Mouse (Mus musculus) induced T-regulatory cell, adult 2 months (primary cell): ENCODE data around the gene Mgarp.
"Not testable (repeated sequence)": the region's sequence is repeated elsewhere in the genome, so short reads cannot be mapped to it uniquely, and the experiment has no call there.

Experiments used
- DNase-seq: peaks from one replicate; pipeline ENCODE4 v3.0.0-alpha.2; 2012; ENCODE audit warnings: low read depth

Gene Mgarp

GRCm38 (mm10) chr3:51397700-51398299, 1.3 kb upstream of the Mgarp start:
- no peak for DNase-seq

GRCm38 (mm10) chr3:51395461-51396145, 935 bp downstream of the Mgarp start:
- no peak for DNase-seq

- DNase-seq: no peak
Observed at GRCm38 (mm10) chr3:51394881-51395280, 1.7 kb downstream of the Mgarp start.

GRCm38 (mm10) chr3:51393651-51394050, 2.9 kb downstream of the Mgarp start:
- DNase-seq: no peak

GRCm38 (mm10) chr3:51393018-51393417, 3.5 kb downstream of the Mgarp start:
- not testable (repeated sequence) for DNase-seq

DNA sequence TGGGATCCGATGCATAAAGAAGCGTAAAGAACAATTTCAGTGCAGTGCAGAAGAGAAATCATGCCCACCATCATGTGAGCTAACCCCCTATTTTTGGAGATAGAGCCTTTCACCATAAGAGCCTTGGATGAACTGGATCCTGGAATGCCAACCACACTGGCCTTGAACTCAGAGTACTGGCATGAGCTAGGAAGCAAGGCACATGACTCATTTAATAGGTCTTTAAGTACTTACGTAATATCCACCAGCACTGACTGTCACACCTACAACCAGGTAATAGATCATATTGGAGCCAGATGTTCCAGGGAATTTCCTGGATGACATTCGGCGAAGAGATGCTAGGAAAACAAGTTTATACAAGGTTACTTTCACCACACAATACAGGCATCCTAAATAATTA, 4.9 kb downstream of the Mgarp start:
- no peak for DNase-seq

DNA sequence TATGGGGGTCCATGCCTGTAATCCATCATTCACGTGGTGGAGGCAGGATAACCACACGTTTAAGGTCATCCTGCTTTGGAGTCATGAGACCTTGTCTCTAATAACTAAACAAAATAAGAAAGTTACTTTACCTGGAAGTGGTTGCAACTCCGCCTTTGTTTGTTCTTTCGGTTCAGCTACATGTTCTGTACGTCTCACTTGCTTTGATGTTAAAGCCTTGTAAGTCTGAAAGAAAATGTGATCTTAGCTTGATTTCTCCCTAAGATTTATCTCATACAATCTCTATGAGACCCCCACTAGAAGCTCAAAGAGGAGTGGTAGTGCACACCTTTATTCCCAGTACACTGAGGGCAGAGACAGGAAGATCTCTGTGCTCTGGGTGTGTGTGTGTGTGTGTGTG, 5.4 kb downstream of the Mgarp start:
- DNase-seq: peak; percentile 56

GRCm38 (mm10) chr3:51388904-51389303, 7.6 kb downstream of the Mgarp start:
- DNase-seq: no peak

DNA sequence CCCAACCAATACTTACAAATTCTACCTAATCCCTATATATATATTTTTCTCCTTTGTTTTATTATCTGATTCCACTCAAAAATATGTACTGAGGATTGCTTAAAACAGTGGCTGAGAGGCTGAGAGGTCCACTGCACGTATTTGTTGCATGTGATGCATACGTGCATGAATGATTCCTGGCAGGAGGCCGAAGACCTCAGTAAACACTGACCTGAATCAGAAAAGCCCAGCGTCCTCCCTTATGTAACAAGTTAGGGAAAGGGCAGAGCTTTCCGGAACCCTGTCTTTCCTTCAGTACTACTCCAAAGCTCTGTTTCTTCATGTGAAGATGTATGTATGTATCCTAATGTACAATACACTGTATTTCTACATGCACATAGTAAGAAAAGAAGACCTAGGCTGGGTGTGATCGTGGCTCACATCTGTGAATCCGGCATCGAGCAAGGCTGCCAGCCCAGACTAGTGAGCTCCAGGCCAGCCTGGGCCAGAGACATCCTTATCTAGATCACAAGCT, 8.6 kb downstream of the Mgarp start:
- no peak for DNase-seq

DNA sequence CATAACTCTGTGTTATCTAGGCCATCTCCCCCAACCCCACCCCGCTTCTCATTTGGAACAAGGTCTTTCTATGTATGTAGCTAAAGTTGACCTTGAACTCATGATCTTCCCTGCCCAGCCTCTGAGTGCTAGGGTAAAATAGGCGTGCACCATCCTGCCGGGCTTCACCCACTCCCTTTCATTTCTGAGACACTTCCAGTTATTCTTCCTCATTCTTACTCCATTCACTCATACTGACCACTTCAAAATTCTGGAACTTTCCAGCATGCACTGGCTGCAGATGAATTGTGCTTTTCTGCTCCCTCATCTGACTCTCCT, 9.4 kb downstream of the Mgarp start:
- no peak for DNase-seq

GRCm38 (mm10) chr3:51386441-51387133, 10.0 kb downstream of the Mgarp start:
- DNase-seq: no peak

DNA sequence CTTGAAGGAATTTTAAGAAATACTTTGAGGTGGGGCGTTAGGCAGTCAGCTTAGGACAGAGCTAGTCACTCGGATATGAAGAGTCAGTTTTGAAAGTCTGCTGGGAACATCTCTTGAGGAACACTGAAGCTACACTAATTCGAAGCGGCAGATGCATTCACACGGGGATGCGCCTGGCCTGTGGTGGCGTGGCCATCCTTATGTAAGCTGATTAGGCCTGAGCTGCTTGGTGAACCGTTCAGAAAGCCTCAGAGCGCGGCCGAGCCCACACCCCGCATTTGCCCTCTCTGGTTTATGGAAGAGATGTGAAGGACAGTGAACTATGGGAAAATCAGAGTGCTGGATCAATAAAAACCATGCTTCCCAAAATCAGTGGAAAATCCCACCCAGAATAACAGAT, 13.1 kb downstream of the Mgarp start:
- DNase-seq: no peak

GRCm38 (mm10) chr3:51380660-51381014, 15.9 kb downstream of the Mgarp start:
- DNase-seq: no peak

GRCm38 (mm10) chr3:51379786-51380659, 16.5 kb downstream of the Mgarp start:
- no peak for DNase-seq

GRCm38 (mm10) chr3:51378665-51378946, 17.9 kb downstream of the Mgarp start:
- peak; percentile 30 for DNase-seq

DNA sequence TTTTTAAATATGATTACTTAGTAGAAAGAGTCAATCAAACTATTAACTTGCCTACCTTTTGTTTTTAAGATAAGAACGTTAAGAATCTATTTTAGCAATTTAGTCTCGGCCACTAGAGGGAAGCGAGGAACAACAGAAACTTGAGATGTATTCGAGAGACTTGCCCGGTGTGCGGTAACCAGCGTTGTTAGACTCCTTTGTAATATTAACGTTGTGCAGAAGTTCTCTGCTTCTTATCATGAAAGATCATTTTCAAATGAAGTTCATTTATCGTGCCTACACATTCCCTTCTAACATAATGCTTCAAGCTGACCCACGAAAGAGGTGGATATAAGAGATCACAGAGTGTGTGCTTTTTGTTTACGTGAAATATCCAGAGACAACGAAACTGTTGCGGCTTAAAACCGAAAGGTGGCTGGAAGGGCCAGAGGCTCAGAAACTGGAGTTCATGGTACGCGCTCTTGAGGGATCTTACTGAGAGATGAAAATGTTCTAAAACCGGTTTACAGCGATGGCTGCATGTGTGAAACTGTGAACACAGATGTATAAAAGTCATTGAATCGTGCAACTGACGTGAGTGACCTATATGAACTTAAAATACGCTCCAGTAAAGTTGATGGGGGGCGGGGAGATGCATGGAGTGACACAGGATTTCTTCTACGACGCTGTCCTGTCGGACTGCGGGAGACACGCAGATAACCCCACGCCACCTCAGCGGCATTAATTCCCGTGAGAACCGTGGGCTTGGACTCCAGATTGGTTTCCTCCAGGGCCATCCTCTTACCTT, 18.5 kb downstream of the Mgarp start:
- peak; percentile 81 for DNase-seq

GRCm38 (mm10) chr3:51375307-51376265, 21.0 kb downstream of the Mgarp start:
- peak; percentile 85 for DNase-seq

DNA sequence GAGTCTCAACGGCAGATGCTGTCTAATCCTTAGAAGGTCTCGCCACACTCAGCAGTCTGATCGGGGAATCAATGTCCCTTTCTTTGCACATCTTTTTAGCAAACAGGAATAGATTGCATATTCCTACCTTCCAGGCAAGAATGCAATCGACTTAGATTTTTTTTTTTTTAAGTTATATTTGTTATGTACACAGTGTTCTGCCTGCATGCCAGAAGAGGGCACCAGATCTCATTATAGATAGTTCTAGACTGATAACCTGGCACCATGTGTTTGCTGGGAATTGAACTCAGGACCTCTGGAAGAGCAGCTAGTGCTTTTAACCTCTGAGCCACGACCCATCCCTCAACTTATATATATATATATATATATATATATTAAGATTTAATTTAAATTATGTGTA, 23.0 kb downstream of the Mgarp start:
- peak; percentile 44 for DNase-seq

DNA sequence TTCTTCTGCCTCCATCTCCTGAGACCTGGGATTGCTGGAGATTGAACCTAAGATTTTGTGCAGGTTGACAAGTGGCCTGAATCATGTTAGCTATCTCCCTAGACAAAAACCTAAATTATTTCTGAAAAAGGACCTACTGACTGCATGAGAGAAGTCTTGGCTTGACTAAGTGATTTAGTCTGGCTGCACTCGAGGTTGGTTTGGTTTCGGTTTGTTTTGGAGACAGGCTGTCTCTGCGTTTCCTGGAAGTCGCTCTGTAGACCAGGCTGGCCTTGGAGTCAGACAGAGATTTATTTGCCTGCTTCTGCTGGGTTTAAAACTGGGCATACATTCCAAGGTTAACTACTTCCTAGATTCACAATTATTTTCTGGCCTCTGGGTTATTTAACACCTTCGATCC, 23.7 kb downstream of the Mgarp start:
- peak; percentile 61 for DNase-seq

DNA sequence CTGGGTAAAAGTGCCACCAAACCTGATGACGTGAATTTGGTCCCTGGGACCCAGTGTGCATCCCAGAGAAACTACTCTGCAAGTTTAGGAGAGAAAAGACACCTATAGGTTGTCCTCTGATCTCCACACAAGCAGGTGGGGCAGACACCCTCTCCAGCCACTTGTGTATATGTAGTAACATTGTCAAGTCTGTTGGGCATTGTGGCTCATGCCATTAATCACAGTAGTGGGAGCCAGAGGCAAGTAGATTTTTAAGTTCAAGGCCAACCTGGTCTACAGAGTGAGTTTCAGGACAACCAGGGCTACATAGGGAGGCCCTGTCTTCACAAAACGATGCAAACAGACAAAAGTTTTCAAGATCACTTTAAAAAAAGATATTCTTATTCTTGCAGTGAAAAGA, 24.7 kb downstream of the Mgarp start:
- DNase-seq: no peak

DNA sequence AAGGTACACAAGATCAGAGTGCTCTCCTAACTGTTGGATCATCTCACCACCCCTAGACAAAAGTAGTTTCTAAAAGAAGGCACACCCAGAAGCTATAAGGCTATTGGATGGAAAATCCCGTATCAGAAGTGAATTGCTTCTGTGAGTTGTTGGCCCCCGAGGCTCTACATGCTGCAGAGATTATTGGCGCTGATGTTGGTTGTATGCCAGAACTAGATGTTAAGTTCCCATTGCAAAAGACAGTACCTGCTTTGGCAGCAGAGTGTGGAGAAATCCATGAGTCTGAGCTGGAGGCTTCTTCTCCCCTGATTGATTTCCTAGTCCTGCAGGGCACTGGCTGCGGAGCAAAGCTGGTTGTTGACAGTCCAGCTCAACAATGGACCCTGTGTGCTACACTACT, 28.5 kb downstream of the Mgarp start:
- no peak for DNase-seq
